Mouse (Mus musculus) erythroblast, embryonic 14.5 days (primary cell): ENCODE data around the gene Zbp1. TPM values are rescaled to one million over a fixed set of nuclear protein-coding genes. Genes with fewer than 3 reads are reported as not detected.

Experiments used
- H3K27me3 ChIP-seq: 2 replicates; pipeline ENCODE4 v1.6.1; 2012; ENCODE audit warnings: inconsistent platforms; ENCODE audit not compliant: control insufficient read depth
- H3K36me3 ChIP-seq: 2 replicates; pipeline ENCODE4 v1.6.1; 2012; ENCODE audit warnings: mild to moderate bottlenecking, inconsistent platforms; ENCODE audit not compliant: control insufficient read depth
- H3K4me1 ChIP-seq: 2 replicates; pipeline ENCODE4 v1.6.1; 2012; ENCODE audit warnings: inconsistent platforms; ENCODE audit not compliant: control insufficient read depth
- H3K4me3 ChIP-seq: replicated peaks from 2 replicates; pipeline ENCODE3; 2012; ENCODE audit warnings: moderate library complexity, mild to moderate bottlenecking, inconsistent platforms
- H3K9me3 ChIP-seq: 2 replicates; pipeline ENCODE4 v1.6.1; 2012; ENCODE audit warnings: low read length, inconsistent platforms, mixed read lengths; ENCODE audit not compliant: control insufficient read depth
- GATA1 ChIP-seq: IDR thresholded peaks from 2 replicates; pipeline ENCODE4 v1.6.1; 2012; ENCODE audit warnings: low read length, inconsistent platforms, mixed read lengths
- TAL1 ChIP-seq: IDR thresholded peaks from 3 replicates; pipeline ENCODE4 v1.6.1; 2012; ENCODE audit warnings: low read length, inconsistent platforms, mixed read lengths
- polyA plus RNA-seq: library from polyadenylated mRNA; stranded (reverse); fragments of >175 nt; gene quantifications from 2 replicates; pipeline ENCODE4 v1.2.3, GENCODE M21; 2012

Gene Zbp1
- polyA plus RNA-seq, 1 experiment: not detected

DNA sequence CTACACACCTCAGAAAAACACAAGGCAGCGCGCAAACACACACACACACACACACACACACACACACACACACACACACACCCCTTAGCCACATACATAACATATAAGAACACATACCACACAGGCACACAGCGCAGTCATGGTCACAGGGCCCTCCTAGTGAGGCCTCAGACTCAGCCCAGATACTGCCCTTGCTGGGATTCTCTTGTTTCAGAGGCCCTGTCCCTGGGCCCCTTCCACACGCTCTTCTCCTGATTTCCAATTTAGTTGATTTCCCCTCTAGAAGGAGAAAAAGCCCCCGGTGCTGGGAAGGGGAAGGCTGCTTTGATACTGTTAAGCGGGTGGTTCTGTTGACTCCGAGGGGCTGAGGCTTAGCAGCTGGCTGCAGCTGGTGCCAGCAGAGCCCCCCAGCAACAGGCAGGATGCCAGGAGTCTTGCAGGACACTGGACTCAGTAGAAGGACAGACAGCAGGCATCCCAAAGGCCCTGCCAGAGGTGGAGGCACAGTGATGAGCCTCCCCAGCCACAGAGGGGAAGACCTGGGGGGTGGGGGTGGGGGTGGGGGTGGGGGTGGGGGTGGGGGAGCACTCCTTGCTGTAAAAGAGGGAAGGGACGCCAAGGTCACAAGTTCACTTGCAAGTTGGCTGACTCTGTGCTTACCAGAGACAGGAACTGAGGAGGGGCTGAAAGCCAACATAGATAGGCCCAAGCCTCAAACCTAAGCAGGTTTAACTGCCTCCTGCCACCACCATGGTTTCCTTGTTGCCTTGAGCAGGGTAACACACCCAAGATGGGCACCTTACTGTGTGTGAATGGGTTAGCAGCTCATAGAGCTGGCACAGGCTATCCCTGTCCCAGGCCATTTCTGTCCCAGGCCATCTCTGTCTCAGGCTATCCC lies 17.0 kb upstream of the Zbp1 start:
- H3K4me3 ChIP-seq: no peak overlapping the region
- no peaks in the 10 kb centered on the region for H3K9me3 ChIP-seq
- TF ChIP-seq GATA1: no peak
- TF ChIP-seq TAL1: no peak
- no peaks in the 10 kb centered on the region for H3K36me3 ChIP-seq
- no peaks in the 10 kb centered on the region for H3K27me3 ChIP-seq
- no peaks in the 10 kb centered on the region for H3K4me1 ChIP-seq

- Histone ChIP-seq H3K4me3 (no peak overlapping the region), H3K9me3 (no peaks in the 10 kb centered on the region), H3K4me1 (no peaks in the 10 kb centered on the region), H3K27me3 (no peaks in the 10 kb centered on the region), H3K36me3 (no peaks in the 10 kb centered on the region)
- no peak for TF ChIP-seq TAL1
- no peak for TF ChIP-seq GATA1
Observed at GRCm38 (mm10) chr2:173232766-173233099, 14.0 kb upstream of the Zbp1 start.

DNA sequence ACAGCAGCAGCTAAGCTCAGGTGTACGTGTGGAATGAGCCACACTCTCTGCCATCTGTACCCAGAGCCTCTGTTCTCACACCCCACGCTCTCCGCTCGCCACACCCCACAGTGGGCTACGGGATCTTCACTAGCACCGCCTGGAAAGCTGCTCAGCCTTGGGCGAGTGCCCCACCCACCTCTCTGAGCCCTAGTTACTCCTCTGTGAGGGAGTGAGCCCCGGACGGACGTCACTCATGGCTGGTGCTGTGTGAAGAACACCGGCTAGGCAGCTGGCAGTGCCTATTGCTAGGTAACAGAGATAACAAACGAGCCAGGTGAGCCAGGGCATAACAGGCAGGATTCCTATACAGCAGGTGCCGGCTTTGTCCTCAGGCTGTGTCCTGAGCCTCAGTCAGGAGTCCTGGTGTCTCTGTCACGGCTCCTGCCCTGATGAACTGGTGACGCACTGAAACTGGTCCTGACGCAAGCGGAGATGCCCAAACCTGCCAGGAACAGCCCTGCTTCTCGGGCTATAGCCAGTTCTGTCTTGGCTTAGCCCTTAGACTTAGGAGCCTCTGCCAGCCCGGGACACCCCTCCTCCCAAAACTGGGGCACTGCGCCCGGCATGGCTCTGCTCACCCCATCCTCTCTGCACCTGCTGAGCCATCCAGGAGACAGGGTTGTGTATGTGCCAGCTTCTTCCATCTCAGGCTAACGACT lies 13.5 kb upstream of the Zbp1 start:
- H3K4me1 ChIP-seq: no peaks in the 10 kb centered on the region
- no peaks in the 10 kb centered on the region for H3K9me3 ChIP-seq
- no peak for TF ChIP-seq GATA1
- no peak for TF ChIP-seq TAL1
- H3K27me3 ChIP-seq: no peaks in the 10 kb centered on the region
- H3K36me3 ChIP-seq: no peaks in the 10 kb centered on the region
- H3K4me3 ChIP-seq: no peak overlapping the region

DNA sequence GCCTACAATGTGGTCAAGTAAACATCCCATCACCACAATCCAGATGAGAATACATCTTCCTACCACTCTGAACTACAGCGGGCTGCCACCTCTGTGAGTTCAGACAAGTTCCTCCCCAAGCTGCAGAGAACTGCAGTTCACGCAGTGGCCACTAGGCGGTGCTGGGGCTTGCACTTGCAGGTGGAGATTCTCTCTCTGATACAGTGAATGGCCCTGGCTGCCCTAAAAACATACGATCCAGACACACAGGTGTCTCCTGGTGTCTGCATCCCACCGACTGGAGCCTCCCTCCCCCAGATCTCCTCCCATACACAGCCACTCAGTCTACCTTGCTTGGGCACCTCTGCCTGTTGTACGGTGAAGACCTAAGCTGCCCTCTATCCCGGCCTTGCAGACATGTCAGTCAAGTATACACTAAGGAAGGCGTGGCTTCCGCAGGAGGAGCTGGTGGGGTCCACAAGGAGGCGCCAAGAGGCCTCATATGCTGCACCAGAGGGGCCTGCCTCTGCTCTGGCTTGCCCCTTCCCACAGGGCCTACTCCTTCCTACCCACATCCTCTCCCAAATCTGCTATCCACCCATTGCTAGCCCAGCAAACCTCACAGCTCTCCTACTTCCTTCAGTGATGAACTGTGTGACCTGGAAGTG lies 11.0 kb upstream of the Zbp1 start:
- no peak overlapping the region for H3K4me3 ChIP-seq
- no peaks in the 10 kb centered on the region for H3K36me3 ChIP-seq
- TF ChIP-seq TAL1 (no peak), GATA1 (no peak)
- no peaks in the 10 kb centered on the region for H3K4me1 ChIP-seq
- H3K9me3 ChIP-seq: no peaks in the 10 kb centered on the region
- H3K27me3 ChIP-seq: no peaks in the 10 kb centered on the region

GRCm38 (mm10) chr2:173228567-173228966 lies 9.8 kb upstream of the Zbp1 start:
- H3K4me1 ChIP-seq: no peaks in the 10 kb centered on the region
- H3K9me3 ChIP-seq: no peaks in the 10 kb centered on the region
- no peaks in the 10 kb centered on the region for H3K36me3 ChIP-seq
- TF ChIP-seq GATA1: no peak
- TF ChIP-seq TAL1: no peak
- no peaks in the 10 kb centered on the region for H3K27me3 ChIP-seq
- no peak overlapping the region for H3K4me3 ChIP-seq

DNA sequence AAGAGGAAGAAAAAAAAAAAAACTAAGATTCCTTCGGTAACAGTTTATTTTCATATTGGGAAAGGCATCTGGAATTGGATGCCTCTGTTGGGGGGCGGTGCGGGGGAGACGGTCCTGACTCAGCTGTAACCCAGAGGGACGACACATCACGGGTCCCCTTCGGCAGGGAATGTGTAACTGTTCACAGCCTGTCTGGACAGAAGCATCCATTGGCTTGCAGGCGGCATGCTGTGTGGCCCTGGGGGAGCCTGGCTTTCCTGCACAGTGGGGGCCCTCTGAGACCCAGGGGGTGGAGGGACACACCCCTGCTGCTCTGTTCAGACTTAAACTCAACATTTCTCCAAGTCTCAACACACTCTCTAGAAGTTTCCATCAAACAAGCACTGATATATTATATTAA lies 8.1 kb upstream of the Zbp1 start:
- H3K36me3 ChIP-seq: no peaks in the 10 kb centered on the region
- no peaks in the 10 kb centered on the region for H3K4me1 ChIP-seq
- TF ChIP-seq TAL1 (no peak), GATA1 (no peak)
- H3K27me3 ChIP-seq: no peaks in the 10 kb centered on the region
- no peak overlapping the region for H3K4me3 ChIP-seq
- no peaks in the 10 kb centered on the region for H3K9me3 ChIP-seq

GRCm38 (mm10) chr2:173225906-173226305 lies 7.2 kb upstream of the Zbp1 start:
- TF ChIP-seq GATA1 (no peak), TAL1 (no peak)
- Histone ChIP-seq H3K9me3 (no peaks in the 10 kb centered on the region), H3K27me3 (no peaks in the 10 kb centered on the region)

GRCm38 (mm10) chr2:173224832-173225231 lies 6.1 kb upstream of the Zbp1 start:
- H3K9me3 ChIP-seq: no peaks in the 10 kb centered on the region
- H3K4me1 ChIP-seq: no peaks in the 10 kb centered on the region
- no peaks in the 10 kb centered on the region for H3K36me3 ChIP-seq
- no peaks in the 10 kb centered on the region for H3K27me3 ChIP-seq
- H3K4me3 ChIP-seq: no peak overlapping the region
- no peak for TF ChIP-seq GATA1
- TF ChIP-seq TAL1: no peak

More at GRCm38 (mm10) chr2:173225906-173226305, 7.2 kb upstream of the Zbp1 start:
- Histone ChIP-seq H3K4me3 (no peak overlapping the region), H3K4me1 (no peaks in the 10 kb centered on the region), H3K36me3 (no peaks in the 10 kb centered on the region)

- Histone ChIP-seq H3K27me3 (no peaks in the 10 kb centered on the region), H3K4me1 (no peaks in the 10 kb centered on the region), H3K4me3 (no peak overlapping the region), H3K36me3 (no peaks in the 10 kb centered on the region), H3K9me3 (no peaks in the 10 kb centered on the region)
- no peak for TF ChIP-seq TAL1
- no peak for TF ChIP-seq GATA1
Observed at GRCm38 (mm10) chr2:173224097-173224496, 5.4 kb upstream of the Zbp1 start.
